In genomic region chr9:104379532-104380162, GRCm38 (mm10) we compare ENCODE assay signal across 9 mouse cellular contexts. TPM values are rescaled to one million over a fixed set of nuclear protein-coding genes. Genes with fewer than 3 reads are reported as not detected.
A peak's percentile ranks its signal among the peaks of the same experiment; 100 is the strongest.
DNase-seq lines count a peak whose midpoint lies in the region; ATAC-seq and TF ChIP-seq lines count a peak whose summit lies in the region.
"Had no signal": no experiment of that assay in that cellular context is flagged by ENCODE, and none has a peak within 500 bp of the region (broad histone marks: within the 10 kb centered on the region; RNA-seq: fewer than 3 reads in every experiment).

No protein-coding gene starts in this region.

- no peaks in the 10 kb centered on the region for H3K27me3 ChIP-seq in forebrain, postnatal 0 days (ENCODE audit: insufficient read depth, low read length)
- no peaks in the 10 kb centered on the region for H3K27me3 ChIP-seq in forebrain, embryonic 15.5 days
- H3K27me3 ChIP-seq in limb, embryonic 11.5 days (ENCODE audit: control insufficient read depth, insufficient read depth, low read length): no peaks in the 10 kb centered on the region
- H3K27me3 ChIP-seq in limb, embryonic 10.5 days (ENCODE audit: low read depth, poor library complexity, severe bottlenecking): no peaks in the 10 kb centered on the region
- H3K27me3 ChIP-seq in CH12.LX (replicated peaks): no peaks in the 10 kb centered on the region
- H3K27me3 ChIP-seq: neural tube, embryonic 12.5 days had no signal

- dilution Hi-C loops in CH12.LX (cut with MboI; ENCODE audit: extremely low pct_ligation_motif_present, extremely low pct_unique_long_range_greater_than_20kb, low sequenced_read_pairs): no loop called here

- no peak overlapping the region for H3K9ac ChIP-seq in forebrain, postnatal 0 days
- H3K9ac ChIP-seq in forebrain, embryonic 15.5 days (replicated peaks): no peak overlapping the region
- no peak overlapping the region for H3K9ac ChIP-seq in limb, embryonic 11.5 days (ENCODE audit: low read length)
- no peak overlapping the region for H3K9ac ChIP-seq in CH12.LX (ENCODE audit: insufficient read depth, low read depth)
- H3K9ac ChIP-seq: neural tube, embryonic 12.5 days had no signal

- no peaks in the 10 kb centered on the region for H3K79me2 ChIP-seq in CH12.LX (replicated peaks; ENCODE audit: control insufficient read depth, extremely low read depth, insufficient read depth, poor library complexity, severe bottlenecking)

- no peak for TF ChIP-seq POLR2A in CH12.LX (IDR thresholded peaks at IDR 0.05; ENCODE audit: low read depth, low read length)

- peak; percentile 65 for TF ChIP-seq CTCF in forebrain, postnatal 0 days (IDR thresholded peaks at IDR 0.05; ENCODE audit: low read depth)
- TF ChIP-seq CTCF in CH12.LX (conservative IDR thresholded peaks at IDR 0.05 in 1 of 2, IDR thresholded peaks at IDR 0.05 in 1 of 2; ENCODE audit: low read depth in 2 of 2, low read length in 2 of 2): peak; percentile 48 to 75

- DNase-seq in forebrain, postnatal 0 days: peak; percentile 74
- DNase-seq in limb, embryonic 11.5 days (ENCODE audit: low spot score): peak; percentile 30
- DNase-seq in limb, embryonic 10.5 days (ENCODE audit: low spot score): no peak
- peak; percentile 45 for DNase-seq in CH12.LX (ENCODE audit: extremely low read depth)
- DNase-seq in embryo, embryonic 10.5 days (ENCODE audit: low spot score): peak; percentile 77
- DNase-seq in naive thymus-derived CD4-positive, alpha-beta T cell, adult 2 months (ENCODE audit: low read depth): peak; percentile 42
- no peak for DNase-seq in urinary bladder, postnatal 36 days (ENCODE audit: low spot score in 2 of 2)

- H3K4me2 ChIP-seq in forebrain, postnatal 0 days (ENCODE audit: low read depth): no peak overlapping the region
- no peak overlapping the region for H3K4me2 ChIP-seq in forebrain, embryonic 15.5 days (replicated peaks)
- H3K4me2 ChIP-seq in limb, embryonic 11.5 days (ENCODE audit: low read depth, severe bottlenecking): no peak overlapping the region
- H3K4me2 ChIP-seq in CH12.LX (ENCODE audit: insufficient read depth, low read depth, poor library complexity, severe bottlenecking): no peak overlapping the region
- H3K4me2 ChIP-seq: neural tube, embryonic 12.5 days had no signal

- 61% methylated on average over 9 of the region's 9 CpGs for WGBS in forebrain, postnatal 0 days
- 65% methylated on average over 9 of the region's 9 CpGs for WGBS in forebrain, embryonic 15.5 days
- WGBS in limb, embryonic 11.5 days: 65% methylated on average over 9 of the region's 9 CpGs
- 68% methylated on average over 9 of the region's 9 CpGs for WGBS in limb, embryonic 10.5 days

- no peaks in the 10 kb centered on the region for H3K36me3 ChIP-seq in forebrain, postnatal 0 days (ENCODE audit: insufficient read depth)
- H3K36me3 ChIP-seq in forebrain, embryonic 15.5 days: no peaks in the 10 kb centered on the region
- no peaks in the 10 kb centered on the region for H3K36me3 ChIP-seq in limb, embryonic 11.5 days (ENCODE audit: control insufficient read depth, insufficient read depth, low read length)
- H3K36me3 ChIP-seq in limb, embryonic 10.5 days: no peaks in the 10 kb centered on the region
- no peaks in the 10 kb centered on the region for H3K36me3 ChIP-seq in CH12.LX (replicated peaks in 1 of 2; ENCODE audit: control insufficient read depth in 1 of 2, insufficient read depth in 1 of 2, low read length in 1 of 2)
- H3K36me3 ChIP-seq: neural tube, embryonic 12.5 days had no signal

- no peak for TF ChIP-seq EP300 in CH12.LX (IDR thresholded peaks at IDR 0.05; ENCODE audit: low read length)

- no peaks in the 10 kb centered on the region for H3K9me3 ChIP-seq in forebrain, postnatal 0 days (ENCODE audit: low read length)
- H3K9me3 ChIP-seq in forebrain, embryonic 15.5 days: no peaks in the 10 kb centered on the region
- no peaks in the 10 kb centered on the region for H3K9me3 ChIP-seq in limb, embryonic 11.5 days (ENCODE audit: control insufficient read depth, low read length)
- no peaks in the 10 kb centered on the region for H3K9me3 ChIP-seq in limb, embryonic 10.5 days (replicated peaks)
- peaks cover 4% of the 10 kb centered on the region for H3K9me3 ChIP-seq in CH12.LX (replicated peaks; ENCODE audit: low read length)
- H3K9me3 ChIP-seq: neural tube, embryonic 12.5 days had no signal

- no peak overlapping the region for H3K4me3 ChIP-seq in forebrain, postnatal 0 days (ENCODE audit: low read depth, low read length)
- no peak overlapping the region for H3K4me3 ChIP-seq in forebrain, embryonic 15.5 days
- H3K4me3 ChIP-seq in limb, embryonic 11.5 days (ENCODE audit: low read depth, low read length): no peak overlapping the region
- no peak overlapping the region for H3K4me3 ChIP-seq in limb, embryonic 10.5 days
- H3K4me3 ChIP-seq in CH12.LX (replicated peaks in 1 of 3; ENCODE audit: low read depth in 2 of 3, low read length in 2 of 3, poor library complexity in 1 of 3): no peak overlapping the region
- H3K4me3 ChIP-seq: neural tube, embryonic 12.5 days had no signal

- no peaks in the 10 kb centered on the region for H3K4me1 ChIP-seq in forebrain, postnatal 0 days (ENCODE audit: insufficient read depth)
- H3K4me1 ChIP-seq in forebrain, embryonic 15.5 days: no peaks in the 10 kb centered on the region
- H3K4me1 ChIP-seq in limb, embryonic 11.5 days (ENCODE audit: control insufficient read depth, insufficient read depth, low read length): no peaks in the 10 kb centered on the region
- no peaks in the 10 kb centered on the region for H3K4me1 ChIP-seq in limb, embryonic 10.5 days
- H3K4me1 ChIP-seq in CH12.LX (ENCODE audit: control insufficient read depth in 1 of 2, insufficient read depth in 2 of 2): peaks cover 9 to 43% of the 10 kb centered on the region in 2 experiments
- H3K4me1 ChIP-seq: neural tube, embryonic 12.5 days had no signal

- in situ Hi-C loops in CH12.LX (cut with MboI; ENCODE audit: low pct_ligation_motif_present, low pct_unique_long_range_greater_than_20kb, low sequenced_read_pairs): loop anchor here (10.0 kb wide), 2 partner anchors 55 to 105 kb away; no protein-coding TSS in a partner anchor

- TF ChIP-seq RAD21 in CH12.LX (IDR thresholded peaks at IDR 0.05; ENCODE audit: low read depth, low read length): peak; percentile 78

- no peak overlapping the region for H3K27ac ChIP-seq in forebrain, postnatal 0 days (ENCODE audit: low read depth, low read length)
- no peak overlapping the region for H3K27ac ChIP-seq in forebrain, embryonic 15.5 days (replicated peaks)
- no peak overlapping the region for H3K27ac ChIP-seq in limb, embryonic 11.5 days (replicated peaks; ENCODE audit: low read depth, low read length)
- no peak overlapping the region for H3K27ac ChIP-seq in limb, embryonic 10.5 days
- H3K27ac ChIP-seq in CH12.LX (ENCODE audit: insufficient read depth, low read depth): no peak overlapping the region
- H3K27ac ChIP-seq: neural tube, embryonic 12.5 days had no signal

- ATAC-seq in forebrain, postnatal 0 days: no peak
- ATAC-seq in forebrain, embryonic 15.5 days (replicated peaks): no peak
- ATAC-seq in limb, embryonic 11.5 days (ENCODE audit: insufficient number of reproducible peaks, low FRiP score, low TSS enrichment, low read depth): no peak

TF ChIP-seq in CH12.LX, 34 proteins besides CTCF, POLR2A, EP300 and RAD21:
- TF ChIP-seq MAX (IDR thresholded peaks at IDR 0.05; ENCODE audit: low read length): peak; percentile 74
- peak; percentile 59 for TF ChIP-seq SMC3 (IDR thresholded peaks at IDR 0.05; ENCODE audit: low read depth, low read length)
- no peak for TF ChIP-seq TBP (conservative IDR thresholded peaks at IDR 0.05; ENCODE audit: low read depth, low read length)
- 0 out of 2 replicates have a peak, but pooled peaks have one; percentile 37 for TF ChIP-seq MYC (IDR thresholded peaks at IDR 0.05; ENCODE audit: low read depth, low read length)
- no peak for TF ChIP-seq RCOR1 (conservative IDR thresholded peaks at IDR 0.05; ENCODE audit: low read depth, low read length)
- no peak for TF ChIP-seq CHD1 (IDR thresholded peaks at IDR 0.05; ENCODE audit: low read depth, low read length)
- no peak for TF ChIP-seq BHLHE40 (IDR thresholded peaks at IDR 0.05; ENCODE audit: low read depth, low read length)
- TF ChIP-seq E2F4 (IDR thresholded peaks at IDR 0.05; ENCODE audit: insufficient replicate concordance, low read depth, low read length): no peak
- no peak for TF ChIP-seq PAX5 (IDR thresholded peaks at IDR 0.05; ENCODE audit: low read length)
- TF ChIP-seq MXI1 (IDR thresholded peaks at IDR 0.05; ENCODE audit: low read depth, low read length): no peak
- TF ChIP-seq UBTF (IDR thresholded peaks at IDR 0.05; ENCODE audit: low read depth, low read length): no peak

RNA-seq across cellular contexts. Expression of gene Acpp, which starts 42.1 kb away (rescaled TPM):
- 0.31 and 0.62 TPM in 2 replicates for total RNA-seq in forebrain, postnatal 0 days (2014; rRNA removed)
- 0.24 and 0.42 TPM in 2 replicates for polyA plus RNA-seq in forebrain, postnatal 0 days (2015; fragmentation: Nextera tagmentation; extraction: Ambion mirVana)
- polyA plus RNA-seq in forebrain, embryonic 15.5 days (2015; fragmentation: Nextera tagmentation; extraction: Ambion mirVana): 0.06 and 0.14 TPM in 2 replicates
- 1.7 and 1.9 TPM in 2 replicates for polyA plus RNA-seq in limb, embryonic 11.5 days (2014; fragmentation: Nextera tagmentation; extraction: Ambion mirVana)
- polyA plus RNA-seq in limb, embryonic 10.5 days (2016; fragmentation: Nextera tagmentation; extraction: Ambion mirVana): 1.5 TPM in 2 replicates
- total RNA-seq in CH12.LX (2012; rRNA removed): 0.17 and 0.30 TPM in 2 replicates
- 0.19 and 0.27 TPM in 2 replicates for total RNA-seq in CH12.LX (2014; rRNA removed)
- polyA plus RNA-seq in CH12.LX (2012; ENCODE audit: insufficient read length, low read depth): 0.56 and 0.97 TPM in 2 replicates
- polyA plus RNA-seq: neural tube, embryonic 12.5 days had no signal

Comparison
In these comparisons a context has a peak if more than half of its experiments do, and no peak if none do; other contexts are left out.
1. DNase-seq: peak in forebrain, postnatal 0 days (single experiment), limb, embryonic 11.5 days (single experiment), CH12.LX (single experiment), embryo, embryonic 10.5 days (single experiment) and naive thymus-derived CD4-positive, alpha-beta T cell, adult 2 months (single experiment); none in limb, embryonic 10.5 days (single experiment) and urinary bladder, postnatal 36 days (0 of 2).